Mouse (Mus musculus) hindbrain, embryonic 13.5 days (tissue): ENCODE measurements around the gene Gabbr1. TPM values are rescaled to one million over a fixed set of nuclear protein-coding genes. Genes with fewer than 3 reads are reported as not detected.

ENCODE experiments used
- ATAC-seq: fragments of 200-750 bp; cut with Nextera tagmentation; 2 replicates; pipeline ENCODE4 v1.8.0; 2017; ENCODE audit warnings: moderate TSS enrichment; ENCODE audit not compliant: low FRiP score
- H3K27ac ChIP-seq: fragments of 300-500 bp; sonication (generic); 2 replicates; pipeline ENCODE4 v1.5.1; 2015; ENCODE audit warnings: inconsistent platforms, mild to moderate bottlenecking, moderate library complexity
- H3K27me3 ChIP-seq: fragments of 300-500 bp; sonication (generic); 2 replicates; pipeline ENCODE4 v1.6.1; 2015; ENCODE audit warnings: mild to moderate bottlenecking, inconsistent platforms
- H3K36me3 ChIP-seq: fragments of 300-500 bp; sonication (generic); 2 replicates; pipeline ENCODE4 v1.6.1; 2015; ENCODE audit warnings: mild to moderate bottlenecking, inconsistent platforms
- H3K4me1 ChIP-seq: fragments of 300-500 bp; sonication (generic); replicated peaks from 2 replicates; pipeline ENCODE4 v1.6.1; 2015; ENCODE audit warnings: inconsistent platforms
- H3K4me2 ChIP-seq: fragments of 300-500 bp; sonication (generic); 2 replicates; pipeline ENCODE4 v1.6.1; 2015; ENCODE audit warnings: inconsistent platforms, mild to moderate bottlenecking, moderate library complexity
- H3K4me3 ChIP-seq: fragments of 300-500 bp; sonication (generic); 2 replicates; pipeline ENCODE4 v1.5.1; 2015; ENCODE audit warnings: mild to moderate bottlenecking, inconsistent platforms
- H3K9ac ChIP-seq: fragments of 300-500 bp; sonication (generic); 2 replicates; pipeline ENCODE4 v1.6.1; 2015; ENCODE audit warnings: mild to moderate bottlenecking, inconsistent platforms
- H3K9me3 ChIP-seq: fragments of 300-500 bp; sonication (generic); 2 replicates; pipeline ENCODE4 v1.6.1; 2016; ENCODE audit warnings: inconsistent platforms
- WGBS: fragments of 180-500 bp; shearing (Covaris S2); methylation state at CpG from one replicate; pipeline ENCODE4 v1.1.7; 2015; 5-methylcytosine and 5-hydroxymethylcytosine counted together
- polyA plus RNA-seq: library from polyadenylated mRNA; unstranded; fragments of >200 nt; fragmentation: Nextera tagmentation; extraction: Ambion mirVana; gene quantifications from 2 replicates; pipeline ENCODE4 v1.2.1, GENCODE M21; 2015

The Gabbr1 gene
- polyA plus RNA-seq, 1 experiment from 2014 or later, result 57.0 TPM

- WGBS, result 6% methylated on average over 8 of the region's 8 CpGs
- Histone ChIP-seq H3K36me3 (no peaks in the 10 kb centered on the region), H3K27ac (no peak overlapping the region), H3K27me3 (no peaks in the 10 kb centered on the region), H3K9ac (no peak overlapping the region), H3K4me2 (no peak overlapping the region), H3K4me3 (no peak overlapping the region), H3K4me1 (peaks cover 19% of the 10 kb centered on the region), H3K9me3 (no peaks in the 10 kb centered on the region)
- ATAC-seq, result peak; percentile 52; the same call in 1 of the 2 replicates
These were observed 37.6 kb downstream of the Gabbr1 start for GRCm38 (mm10) chr17:37083327-37083726.

- Histone ChIP-seq H3K4me1 (peaks cover 7% of the 10 kb centered on the region; the same call in 1 of the 2 replicates), H3K36me3 (no peaks in the 10 kb centered on the region), H3K27me3 (no peaks in the 10 kb centered on the region), H3K27ac (no peak overlapping the region), H3K9me3 (no peaks in the 10 kb centered on the region), H3K4me2 (no peak overlapping the region), H3K4me3 (no peak overlapping the region), H3K9ac (no peak overlapping the region)
- WGBS, result 67% methylated on average over 5 of the region's 5 CpGs
- ATAC-seq, result no peak
These were observed 38.9 kb downstream of the Gabbr1 start for GRCm38 (mm10) chr17:37084632-37085031.

- ATAC-seq, result no peak
These were observed 39.8 kb downstream of the Gabbr1 start for GRCm38 (mm10) chr17:37085545-37085944.

DNA sequence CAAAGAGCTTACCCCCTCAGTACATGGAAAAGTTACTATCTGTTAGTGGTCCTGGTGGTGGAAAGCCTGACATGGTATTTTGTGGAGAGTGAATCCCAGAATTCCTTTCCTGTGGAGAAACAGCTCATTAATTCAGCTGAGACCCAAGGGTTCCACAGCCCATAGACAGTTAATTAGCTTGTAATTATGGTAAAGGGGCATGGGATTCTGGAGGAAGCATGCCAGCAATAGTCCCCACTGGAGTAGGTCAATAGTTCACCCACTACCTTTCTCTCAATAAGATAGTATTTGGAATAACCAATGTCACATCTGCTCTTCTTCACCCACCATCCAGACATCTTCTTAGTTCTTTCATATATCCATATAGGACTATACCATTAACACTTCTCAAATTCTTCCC, 42.6 kb downstream of the Gabbr1 start, which contains the start of gene Olfr90:
Gene Olfr90, minus strand, starts transcription at position 101 of the 400 bp plus-strand sequence.
- Histone ChIP-seq H3K4me1 (no peaks in the 10 kb centered on the region), H3K4me2 (no peak within 1 kb of the TSS), H3K27me3 (no peaks in the 10 kb centered on the region), H3K36me3 (no peaks in the 10 kb centered on the region), H3K9ac (no peak within 1 kb of the TSS), H3K4me3 (no peak within 1 kb of the TSS), H3K27ac (no peak within 1 kb of the TSS), H3K9me3 (no peaks in the 10 kb centered on the region)
- ATAC-seq, result no peak

More at GRCm38 (mm10) chr17:37085545-37085944, 39.8 kb downstream of the Gabbr1 start:
- Histone ChIP-seq H3K36me3 (no peaks in the 10 kb centered on the region), H3K27ac (no peak overlapping the region), H3K9ac (no peak overlapping the region), H3K4me2 (no peak overlapping the region), H3K4me1 (no peaks in the 10 kb centered on the region), H3K27me3 (no peaks in the 10 kb centered on the region), H3K4me3 (no peak overlapping the region), H3K9me3 (no peaks in the 10 kb centered on the region)
- WGBS, result 81% methylated on average over 10 of the region's 10 CpGs

DNA sequence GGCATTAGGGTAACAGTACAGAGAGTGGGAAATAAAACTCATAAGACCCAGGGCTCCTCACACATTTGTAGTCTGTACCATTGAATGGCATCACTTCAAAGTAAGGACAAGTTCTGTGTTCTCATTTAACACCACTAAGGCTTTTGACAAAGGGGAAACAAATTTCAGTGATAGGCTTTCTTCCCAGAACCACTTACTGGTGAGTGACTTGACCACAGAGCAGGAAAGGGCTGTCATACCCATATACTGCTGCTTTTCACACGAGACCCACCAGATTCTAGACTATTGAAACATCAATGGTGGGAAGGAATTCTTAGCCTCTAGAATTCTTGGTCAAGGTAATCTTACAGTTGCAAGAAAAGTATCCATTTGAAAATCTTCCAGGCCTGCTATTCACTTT, 46.4 kb downstream of the Gabbr1 start:
- no peaks in the 10 kb centered on the region for H3K9me3 ChIP-seq
- H3K4me1 ChIP-seq, result no peaks in the 10 kb centered on the region
- ATAC-seq, result no peak
- H3K36me3 ChIP-seq, result no peaks in the 10 kb centered on the region
- H3K27ac ChIP-seq, result no peak overlapping the region
- no peak overlapping the region for H3K4me3 ChIP-seq
- no peaks in the 10 kb centered on the region for H3K27me3 ChIP-seq
- H3K9ac ChIP-seq, result no peak overlapping the region
- no peak overlapping the region for H3K4me2 ChIP-seq
- WGBS, result 82% methylated on average over 1 of the region's 1 CpGs

DNA sequence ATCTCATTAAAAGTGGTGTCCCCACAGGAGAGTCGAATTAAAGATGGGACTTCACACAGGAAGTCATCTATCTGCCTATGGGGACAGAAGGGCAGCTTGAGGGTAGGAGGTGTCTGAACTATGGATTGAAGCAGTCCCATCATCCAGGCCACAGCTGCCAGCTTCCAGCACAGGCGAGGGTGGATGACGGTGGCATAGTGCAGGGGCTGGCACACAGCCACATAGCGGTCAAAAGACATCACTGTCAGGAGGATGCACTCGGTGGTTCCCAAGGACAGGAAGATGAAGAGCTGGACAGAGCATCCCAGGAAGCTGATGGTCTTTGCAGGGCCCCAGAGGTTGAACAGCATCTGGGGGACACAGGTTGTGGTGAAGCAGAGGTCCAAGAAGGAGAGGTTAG, 47.5 kb downstream of the Gabbr1 start:
- no peaks in the 10 kb centered on the region for H3K36me3 ChIP-seq
- no peak overlapping the region for H3K9ac ChIP-seq
- H3K4me3 ChIP-seq, result no peak overlapping the region
- H3K9me3 ChIP-seq, result no peaks in the 10 kb centered on the region
- H3K4me2 ChIP-seq, result no peak overlapping the region
- no peak for ATAC-seq
- no peaks in the 10 kb centered on the region for H3K27me3 ChIP-seq
- no peaks in the 10 kb centered on the region for H3K4me1 ChIP-seq
- 82% methylated on average over 5 of the region's 5 CpGs for WGBS
- H3K27ac ChIP-seq, result no peak overlapping the region

DNA sequence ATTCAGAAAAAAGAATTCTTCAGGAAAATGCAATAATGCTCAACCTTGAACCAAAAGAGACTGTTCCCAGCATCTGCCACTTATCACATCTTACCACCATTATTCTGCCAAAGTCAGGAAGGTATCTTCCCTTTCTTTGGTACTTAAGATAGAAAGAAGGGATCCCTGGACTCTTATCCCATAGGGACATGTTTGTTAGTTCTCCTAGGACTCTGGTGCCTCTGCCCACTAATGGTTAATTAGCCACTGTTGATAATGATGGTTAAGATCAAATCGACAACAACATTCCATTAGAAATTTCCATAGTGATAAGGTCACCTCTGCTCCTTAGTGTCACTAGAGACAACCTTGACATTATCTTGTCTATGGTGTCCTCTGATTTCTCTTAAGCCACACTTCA, 52.4 kb downstream of the Gabbr1 start, which contains the start of gene Olfr91:
Gene Olfr91, minus strand, starts transcription at position 101 of the 400 bp plus-strand sequence.
- Histone ChIP-seq H3K4me1 (no peaks in the 10 kb centered on the region), H3K27me3 (no peaks in the 10 kb centered on the region), H3K4me3 (no peak within 1 kb of the TSS), H3K36me3 (no peaks in the 10 kb centered on the region), H3K9me3 (no peaks in the 10 kb centered on the region), H3K27ac (no peak within 1 kb of the TSS), H3K4me2 (no peak within 1 kb of the TSS), H3K9ac (no peak within 1 kb of the TSS)
- WGBS, result 93% methylated on average over 1 of the region's 1 CpGs
- no peak for ATAC-seq

DNA sequence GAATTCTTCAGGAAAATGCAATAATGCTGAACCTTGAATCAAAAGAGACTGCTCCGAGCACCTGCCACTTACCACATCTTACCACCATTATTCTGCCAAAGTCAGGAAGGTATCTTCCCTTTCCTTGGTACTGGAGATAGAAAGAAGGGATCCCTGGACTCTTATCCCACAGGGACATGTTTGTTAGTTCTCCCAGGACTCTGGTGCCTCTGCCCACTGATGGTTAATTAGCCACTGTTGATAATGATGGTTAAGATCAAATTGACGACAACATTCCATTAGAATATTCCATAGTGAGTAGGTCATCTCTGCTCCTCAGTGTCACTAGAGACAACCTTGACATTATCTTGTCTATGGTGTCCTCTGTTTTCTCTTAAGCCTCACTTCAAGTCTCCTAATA, 74.2 kb downstream of the Gabbr1 start, which contains the start of gene Olfr92:
Gene Olfr92, minus strand, starts transcription at position 101 of the 400 bp plus-strand sequence.
- no peaks in the 10 kb centered on the region for H3K27me3 ChIP-seq
- no peak for ATAC-seq
- H3K4me2 ChIP-seq, result no peak within 1 kb of the TSS
- H3K9me3 ChIP-seq, result no peaks in the 10 kb centered on the region
- H3K4me3 ChIP-seq, result no peak within 1 kb of the TSS
- no peaks in the 10 kb centered on the region for H3K36me3 ChIP-seq
- WGBS, result 89% methylated on average over 2 of the region's 2 CpGs
- no peak within 1 kb of the TSS for H3K27ac ChIP-seq
- H3K9ac ChIP-seq, result no peak within 1 kb of the TSS
- H3K4me1 ChIP-seq, result no peaks in the 10 kb centered on the region

Other genes starting within 250 kb of the Gabbr1 start
- gene H2-M10.6, start 233.8 kb upstream of the Gabbr1 start, polyA plus RNA-seq, result not detected in 2 replicates
- 48.7 and 49.1 TPM in 2 replicates for gene Trim26, start 208.8 kb upstream of the Gabbr1 start, polyA plus RNA-seq
- 0.40 and 0.52 TPM in 2 replicates for gene Trim15, start 178.8 kb upstream of the Gabbr1 start, polyA plus RNA-seq
- gene Trim10, start 176.4 kb upstream of the Gabbr1 start, polyA plus RNA-seq, result 1.3 and 1.8 TPM in 2 replicates
- gene Trim40, start 155.8 kb upstream of the Gabbr1 start, polyA plus RNA-seq, result not detected in 2 replicates
- not detected in 2 replicates for gene Trim31, start 147.8 kb upstream of the Gabbr1 start, polyA plus RNA-seq
- 0.69 and 1.3 TPM in 2 replicates for gene Rnf39, start 103.0 kb upstream of the Gabbr1 start, polyA plus RNA-seq
- gene Ppp1r11, start 94.2 kb upstream of the Gabbr1 start, polyA plus RNA-seq, result 163 and 169 TPM in 2 replicates
- 66.4 and 67.7 TPM in 2 replicates for gene Znrd1, start 87.4 kb upstream of the Gabbr1 start, polyA plus RNA-seq
- gene Znrd1as, start 87.4 kb upstream of the Gabbr1 start, polyA plus RNA-seq, result 5.7 and 6.3 TPM in 2 replicates
- gene 2410137M14Rik, start 64.7 kb upstream of the Gabbr1 start, polyA plus RNA-seq, result 0.47 TPM in 1 of 2 replicates, not detected in the other
- 2.7 and 2.8 TPM in 2 replicates for gene H2-M5, start 56.4 kb upstream of the Gabbr1 start, polyA plus RNA-seq
- 270 and 287 TPM in 2 replicates for gene Zfp57, start 44.8 kb upstream of the Gabbr1 start, polyA plus RNA-seq
- gene Mog, start 22.6 kb upstream of the Gabbr1 start, polyA plus RNA-seq, result 1.3 and 2.1 TPM in 2 replicates
- gene Olfr90, start 42.5 kb downstream of the Gabbr1 start, polyA plus RNA-seq, result not detected in 2 replicates
- not detected in 2 replicates for gene Olfr91, start 52.3 kb downstream of the Gabbr1 start, polyA plus RNA-seq
- not detected in 2 replicates for gene Olfr92, start 74.1 kb downstream of the Gabbr1 start, polyA plus RNA-seq
- not detected in 2 replicates for gene Olfr93, start 115.5 kb downstream of the Gabbr1 start, polyA plus RNA-seq
- not detected in 2 replicates for gene Ubd, start 147.9 kb downstream of the Gabbr1 start, polyA plus RNA-seq
- gene Olfr94, start 155.0 kb downstream of the Gabbr1 start, polyA plus RNA-seq, result not detected in 2 replicates
- not detected in 2 replicates for gene Olfr95, start 167.2 kb downstream of the Gabbr1 start, polyA plus RNA-seq
- gene Olfr96, start 174.2 kb downstream of the Gabbr1 start, polyA plus RNA-seq, result not detected in 2 replicates
- not detected in 2 replicates for gene Olfr97, start 191.4 kb downstream of the Gabbr1 start, polyA plus RNA-seq
- gene Olfr98, start 217.8 kb downstream of the Gabbr1 start, polyA plus RNA-seq, result not detected in 2 replicates
- gene H2-M3, start 224.3 kb downstream of the Gabbr1 start, polyA plus RNA-seq, result 1.1 TPM in 2 replicates
- 0.14 TPM in 1 of 2 replicates, not detected in the other for gene Olfr99, start 237.5 kb downstream of the Gabbr1 start, polyA plus RNA-seq